Mouse (Mus musculus): ENCODE measurements around the gene Thada. TPM values are rescaled to one million over a fixed set of nuclear protein-coding genes. Genes with fewer than 3 reads are reported as not detected.

The Thada gene
- polyA plus RNA-seq, 1 experiment from 2014 or later, result 8.9 TPM

GRCm38 (mm10) chr17:84335996-84336395 lies 130.0 kb downstream of the Thada start:
- Histone ChIP-seq H3K36me3 (ENCODE audit: control insufficient read depth, insufficient read depth, low read length) (no peaks in the 10 kb centered on the region; the same call in 1 of the 2 replicates), H3K4me3 (ENCODE audit: low read depth, low read length) (no peak overlapping the region), H3K9me3 (replicated peaks; ENCODE audit: control insufficient read depth, low read length) (no peaks in the 10 kb centered on the region), H3K4me1 (ENCODE audit: control insufficient read depth, insufficient read depth, low read length) (no peaks in the 10 kb centered on the region), H3K27ac (ENCODE audit: low read depth, low read length) (no peak overlapping the region), H3K4me2 (no peak overlapping the region), H3K9ac (ENCODE audit: low read depth, low read length) (no peak overlapping the region), H3K27me3 (ENCODE audit: control insufficient read depth, insufficient read depth, low read length) (no peaks in the 10 kb centered on the region)
- no peak for ATAC-seq (replicated peaks; ENCODE audit: insufficient number of reproducible peaks, low FRiP score, low TSS enrichment)
- WGBS (ENCODE audit: insufficient replicate concordance), result 66% methylated on average over 1 of the region's 1 CpGs

GRCm38 (mm10) chr17:84335076-84335475 lies 130.9 kb downstream of the Thada start:
- H3K36me3 ChIP-seq (ENCODE audit: control insufficient read depth, insufficient read depth, low read length), result no peaks in the 10 kb centered on the region; the same call in 1 of the 2 replicates
- no peak overlapping the region for H3K9ac ChIP-seq (ENCODE audit: low read depth, low read length)
- no peaks in the 10 kb centered on the region for H3K9me3 ChIP-seq (replicated peaks; ENCODE audit: control insufficient read depth, low read length)
- H3K27me3 ChIP-seq (ENCODE audit: control insufficient read depth, insufficient read depth, low read length), result no peaks in the 10 kb centered on the region
- no peak for ATAC-seq (replicated peaks; ENCODE audit: insufficient number of reproducible peaks, low FRiP score, low TSS enrichment)
- H3K4me3 ChIP-seq (ENCODE audit: low read depth, low read length), result no peak overlapping the region
- no peaks in the 10 kb centered on the region for H3K4me1 ChIP-seq (ENCODE audit: control insufficient read depth, insufficient read depth, low read length)
- WGBS (ENCODE audit: insufficient replicate concordance), result 78% methylated on average over 3 of the region's 3 CpGs
- no peak overlapping the region for H3K27ac ChIP-seq (ENCODE audit: low read depth, low read length)
- no peak overlapping the region for H3K4me2 ChIP-seq

GRCm38 (mm10) chr17:84334241-84335014 lies 131.6 kb downstream of the Thada start:
- Histone ChIP-seq H3K27ac (ENCODE audit: low read depth, low read length) (no peak overlapping the region), H3K27me3 (ENCODE audit: control insufficient read depth, insufficient read depth, low read length) (no peaks in the 10 kb centered on the region), H3K4me3 (ENCODE audit: low read depth, low read length) (no peak overlapping the region), H3K4me2 (no peak overlapping the region), H3K4me1 (ENCODE audit: control insufficient read depth, insufficient read depth, low read length) (no peaks in the 10 kb centered on the region), H3K9ac (ENCODE audit: low read depth, low read length) (no peak overlapping the region), H3K9me3 (replicated peaks; ENCODE audit: control insufficient read depth, low read length) (no peaks in the 10 kb centered on the region), H3K36me3 (ENCODE audit: control insufficient read depth, insufficient read depth, low read length) (no peaks in the 10 kb centered on the region)
- no peak for ATAC-seq (replicated peaks; ENCODE audit: insufficient number of reproducible peaks, low FRiP score, low TSS enrichment)
- 74% methylated on average over 5 of the region's 5 CpGs for WGBS (ENCODE audit: insufficient replicate concordance)

- Histone ChIP-seq H3K9ac (ENCODE audit: low read depth, low read length) (no peak overlapping the region), H3K4me2 (no peak overlapping the region), H3K27me3 (ENCODE audit: control insufficient read depth, insufficient read depth, low read length) (no peaks in the 10 kb centered on the region), H3K4me1 (ENCODE audit: control insufficient read depth, insufficient read depth, low read length) (no peaks in the 10 kb centered on the region), H3K27ac (ENCODE audit: low read depth, low read length) (no peak overlapping the region), H3K4me3 (ENCODE audit: low read depth, low read length) (no peak overlapping the region), H3K36me3 (ENCODE audit: control insufficient read depth, insufficient read depth, low read length) (no peaks in the 10 kb centered on the region), H3K9me3 (replicated peaks; ENCODE audit: control insufficient read depth, low read length) (no peaks in the 10 kb centered on the region)
- ATAC-seq (replicated peaks; ENCODE audit: insufficient number of reproducible peaks, low FRiP score, low TSS enrichment), result no peak
- WGBS (ENCODE audit: insufficient replicate concordance), result 86% methylated on average over 5 of the region's 5 CpGs
Measured at GRCm38 (mm10) chr17:84332940-84333339, 133.1 kb downstream of the Thada start.

GRCm38 (mm10) chr17:84330986-84331385 lies 135.0 kb downstream of the Thada start:
- Histone ChIP-seq H3K4me3 (ENCODE audit: low read depth, low read length) (no peak overlapping the region), H3K27ac (ENCODE audit: low read depth, low read length) (no peak overlapping the region), H3K4me2 (no peak overlapping the region), H3K4me1 (ENCODE audit: control insufficient read depth, insufficient read depth, low read length) (peaks cover 6% of the 10 kb centered on the region), H3K36me3 (ENCODE audit: control insufficient read depth, insufficient read depth, low read length) (no peaks in the 10 kb centered on the region), H3K9ac (ENCODE audit: low read depth, low read length) (no peak overlapping the region), H3K9me3 (replicated peaks; ENCODE audit: control insufficient read depth, low read length) (no peaks in the 10 kb centered on the region), H3K27me3 (ENCODE audit: control insufficient read depth, insufficient read depth, low read length) (no peaks in the 10 kb centered on the region)
- WGBS (ENCODE audit: insufficient replicate concordance), result 82% methylated on average over 8 of the region's 8 CpGs
- no peak for ATAC-seq (replicated peaks; ENCODE audit: insufficient number of reproducible peaks, low FRiP score, low TSS enrichment)

- no peak overlapping the region for H3K4me3 ChIP-seq (ENCODE audit: low read depth, low read length)
- no peak overlapping the region for H3K4me2 ChIP-seq
- H3K27ac ChIP-seq (ENCODE audit: low read depth, low read length), result no peak overlapping the region
- H3K4me1 ChIP-seq (ENCODE audit: control insufficient read depth, insufficient read depth, low read length), result peaks cover 6% of the 10 kb centered on the region
- H3K9me3 ChIP-seq (replicated peaks; ENCODE audit: control insufficient read depth, low read length), result no peaks in the 10 kb centered on the region
- no peak for ATAC-seq (replicated peaks; ENCODE audit: insufficient number of reproducible peaks, low FRiP score, low TSS enrichment)
- H3K27me3 ChIP-seq (ENCODE audit: control insufficient read depth, insufficient read depth, low read length), result no peaks in the 10 kb centered on the region
- H3K9ac ChIP-seq (ENCODE audit: low read depth, low read length), result no peak overlapping the region
- 84% methylated on average over 6 of the region's 6 CpGs for WGBS (ENCODE audit: insufficient replicate concordance)
- no peaks in the 10 kb centered on the region for H3K36me3 ChIP-seq (ENCODE audit: control insufficient read depth, insufficient read depth, low read length)
Measured at GRCm38 (mm10) chr17:84330506-84330905, 135.5 kb downstream of the Thada start.

- no peak overlapping the region for H3K9ac ChIP-seq (ENCODE audit: low read depth, low read length)
- H3K27ac ChIP-seq (ENCODE audit: low read depth, low read length), result no peak overlapping the region
- ATAC-seq (replicated peaks; ENCODE audit: insufficient number of reproducible peaks, low FRiP score, low TSS enrichment), result no peak
- H3K4me3 ChIP-seq (ENCODE audit: low read depth, low read length), result no peak overlapping the region
- no peaks in the 10 kb centered on the region for H3K27me3 ChIP-seq (ENCODE audit: control insufficient read depth, insufficient read depth, low read length)
- no peaks in the 10 kb centered on the region for H3K9me3 ChIP-seq (replicated peaks; ENCODE audit: control insufficient read depth, low read length)
- H3K4me1 ChIP-seq (ENCODE audit: control insufficient read depth, insufficient read depth, low read length), result peaks cover 6% of the 10 kb centered on the region
- H3K4me2 ChIP-seq, result no peak overlapping the region
- no peaks in the 10 kb centered on the region for H3K36me3 ChIP-seq (ENCODE audit: control insufficient read depth, insufficient read depth, low read length)
- WGBS (ENCODE audit: insufficient replicate concordance), result 87% methylated on average over 4 of the region's 4 CpGs
Measured at GRCm38 (mm10) chr17:84329906-84330470, 136.0 kb downstream of the Thada start.

- Histone ChIP-seq H3K9me3 (replicated peaks; ENCODE audit: control insufficient read depth, low read length) (no peaks in the 10 kb centered on the region), H3K27ac (ENCODE audit: low read depth, low read length) (no peak overlapping the region), H3K4me3 (ENCODE audit: low read depth, low read length) (no peak overlapping the region), H3K4me1 (ENCODE audit: control insufficient read depth, insufficient read depth, low read length) (peaks cover 6% of the 10 kb centered on the region), H3K27me3 (ENCODE audit: control insufficient read depth, insufficient read depth, low read length) (no peaks in the 10 kb centered on the region), H3K4me2 (no peak overlapping the region), H3K9ac (ENCODE audit: low read depth, low read length) (no peak overlapping the region), H3K36me3 (ENCODE audit: control insufficient read depth, insufficient read depth, low read length) (no peaks in the 10 kb centered on the region)
- ATAC-seq (replicated peaks; ENCODE audit: insufficient number of reproducible peaks, low FRiP score, low TSS enrichment), result no peak
- 65% methylated on average over 2 of the region's 2 CpGs for WGBS (ENCODE audit: insufficient replicate concordance)
Measured at GRCm38 (mm10) chr17:84328526-84328925, 137.5 kb downstream of the Thada start.
